Mouse (Mus musculus) heart, adult 2 months (tissue): ENCODE measurements around the gene Klhdc4.

Experiments used
- CTCF ChIP-seq: fragments of 200-600 bp; IDR thresholded peaks from 2 replicates; pipeline ENCODE4 v1.8.1; 2022; ENCODE audit warnings: antibody characterized with exemption, mild to moderate bottlenecking, moderate library complexity
- EP300 ChIP-seq: fragments of 200-500 bp; IDR thresholded peaks from 2 replicates; pipeline ENCODE4 v1.6.1; 2011; ENCODE audit warnings: low read depth, low read length, control low read depth; ENCODE audit not compliant: insufficient read depth
- POLR2A ChIP-seq: fragments of 200-500 bp; IDR thresholded peaks from 2 replicates; pipeline ENCODE4 v1.6.1; 2011; ENCODE audit warnings: mild to moderate bottlenecking, low read depth, low read length, control low read depth; ENCODE audit not compliant: insufficient read depth

GRCm38 (mm10) chr8:121850436-121850820 is 21.1 kb upstream of the Klhdc4 start:
- TF ChIP-seq CTCF (no peak), POLR2A (no peak), EP300 (no peak)
